Mouse (Mus musculus) embryonic facial prominence, embryonic 12.5 days (tissue): ENCODE measurements at regions not wholly inside any gene's neighbourhood (a gene's known extent, or its start where the extent isn't known, plus 50 kb on each side); places are given as distances from the start of the nearest gene placed in this dataset.

Source experiments
- ATAC-seq: fragments of 200-750 bp; cut with Nextera tagmentation; 2 replicates; pipeline ENCODE4 v1.8.0; 2017; ENCODE audit not compliant: insufficient number of reproducible peaks, insufficient read depth, low FRiP score, low TSS enrichment
- H3K27ac ChIP-seq: fragments of 300-500 bp; sonication (generic); 2 replicates; pipeline ENCODE4 v1.5.1; 2016; ENCODE audit warnings: mild to moderate bottlenecking
- H3K27me3 ChIP-seq: fragments of 300-500 bp; sonication (generic); 2 replicates; pipeline ENCODE4 v1.6.1; 2016; ENCODE audit warnings: mild to moderate bottlenecking, moderate library complexity
- H3K36me3 ChIP-seq: fragments of 300-500 bp; sonication (generic); 2 replicates; pipeline ENCODE4 v1.6.1; 2016; ENCODE audit warnings: mild to moderate bottlenecking
- H3K4me1 ChIP-seq: fragments of 300-500 bp; sonication (generic); 2 replicates; pipeline ENCODE4 v1.6.1; 2016
- H3K4me2 ChIP-seq: fragments of 300-500 bp; sonication (generic); replicated peaks from 2 replicates; pipeline ENCODE4 v1.6.1; 2016; ENCODE audit warnings: mild to moderate bottlenecking, moderate library complexity
- H3K4me3 ChIP-seq: fragments of 300-500 bp; sonication (generic); 2 replicates; pipeline ENCODE4 v1.5.1; 2016; ENCODE audit warnings: mild to moderate bottlenecking
- H3K9ac ChIP-seq: fragments of 300-500 bp; sonication (generic); 2 replicates; pipeline ENCODE4 v1.6.1; 2016; ENCODE audit warnings: mild to moderate bottlenecking, moderate library complexity
- H3K9me3 ChIP-seq: fragments of 300-500 bp; sonication (generic); 2 replicates; pipeline ENCODE4 v1.6.1; 2016; ENCODE audit warnings: mild to moderate bottlenecking, moderate library complexity
- WGBS: fragments of 180-500 bp; shearing (Covaris S2); methylation state at CpG from one replicate; pipeline ENCODE4 v1.1.7; 2016; 5-methylcytosine and 5-hydroxymethylcytosine counted together

DNA sequence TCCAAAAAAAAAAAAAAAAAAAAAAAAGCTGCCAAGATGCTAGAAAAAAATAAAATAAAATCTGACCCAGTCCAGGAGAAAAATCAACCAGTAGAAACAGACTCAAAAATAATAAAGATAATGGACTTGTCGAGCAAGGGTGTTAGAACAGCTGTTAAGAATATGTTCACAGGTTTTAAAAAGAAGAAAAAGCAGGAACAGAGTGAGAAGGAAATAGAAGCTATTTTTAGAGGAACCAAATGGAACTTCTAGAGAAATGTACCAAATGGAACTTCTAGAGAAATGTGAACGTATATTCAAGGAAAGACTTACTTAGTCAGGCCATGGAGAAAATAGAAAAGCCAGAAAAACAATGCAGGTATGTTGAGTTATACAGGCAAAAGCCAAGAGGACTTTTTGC is 662.4 kb upstream of the Jmjd1c start:
- Histone ChIP-seq H3K27ac (no peak overlapping the region), H3K36me3 (no peaks in the 10 kb centered on the region), H3K9ac (no peak overlapping the region), H3K9me3 (no peaks in the 10 kb centered on the region), H3K4me3 (no peak overlapping the region), H3K4me1 (no peaks in the 10 kb centered on the region), H3K27me3 (no peaks in the 10 kb centered on the region), H3K4me2 (no peak overlapping the region)
- WGBS: 73% methylated on average over 2 of the region's 2 CpGs
- no peak for ATAC-seq

GRCm38 (mm10) chr10:66470684-66471083 is 625.2 kb upstream of the Jmjd1c start:
- no peaks in the 10 kb centered on the region for H3K36me3 ChIP-seq
- no peak overlapping the region for H3K27ac ChIP-seq
- no peaks in the 10 kb centered on the region for H3K4me1 ChIP-seq
- no peak overlapping the region for H3K4me2 ChIP-seq
- no peak overlapping the region for H3K9ac ChIP-seq
- WGBS: 73% methylated on average over 4 of the region's 4 CpGs
- H3K9me3 ChIP-seq: no peaks in the 10 kb centered on the region
- no peak overlapping the region for H3K4me3 ChIP-seq
- no peaks in the 10 kb centered on the region for H3K27me3 ChIP-seq
- ATAC-seq: no peak

DNA sequence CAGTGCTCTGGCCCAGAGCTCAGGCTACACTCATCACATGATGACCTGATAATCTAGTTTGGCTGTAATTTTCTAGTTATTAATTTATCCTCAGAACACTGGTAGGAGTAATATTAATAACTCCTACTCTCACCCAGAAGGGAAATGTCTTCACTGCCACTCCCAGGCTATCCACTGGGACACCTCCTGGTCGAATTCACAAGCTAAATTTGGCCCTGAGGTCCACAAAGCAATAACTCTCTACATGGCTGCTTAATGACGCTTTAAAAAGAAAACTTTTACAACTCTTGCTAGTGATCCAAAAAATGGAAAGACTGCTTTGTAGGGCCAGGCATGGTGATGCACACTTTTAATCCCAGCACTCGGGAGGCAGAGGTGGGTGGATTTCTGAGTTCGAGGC is 623.9 kb upstream of the Jmjd1c start:
- Histone ChIP-seq H3K36me3 (no peaks in the 10 kb centered on the region), H3K4me2 (no peak overlapping the region), H3K27me3 (no peaks in the 10 kb centered on the region), H3K9ac (no peak overlapping the region), H3K4me1 (no peaks in the 10 kb centered on the region), H3K4me3 (no peak overlapping the region), H3K9me3 (no peaks in the 10 kb centered on the region), H3K27ac (no peak overlapping the region)
- WGBS: 84% methylated on average over 4 of the region's 4 CpGs
- no peak for ATAC-seq

DNA sequence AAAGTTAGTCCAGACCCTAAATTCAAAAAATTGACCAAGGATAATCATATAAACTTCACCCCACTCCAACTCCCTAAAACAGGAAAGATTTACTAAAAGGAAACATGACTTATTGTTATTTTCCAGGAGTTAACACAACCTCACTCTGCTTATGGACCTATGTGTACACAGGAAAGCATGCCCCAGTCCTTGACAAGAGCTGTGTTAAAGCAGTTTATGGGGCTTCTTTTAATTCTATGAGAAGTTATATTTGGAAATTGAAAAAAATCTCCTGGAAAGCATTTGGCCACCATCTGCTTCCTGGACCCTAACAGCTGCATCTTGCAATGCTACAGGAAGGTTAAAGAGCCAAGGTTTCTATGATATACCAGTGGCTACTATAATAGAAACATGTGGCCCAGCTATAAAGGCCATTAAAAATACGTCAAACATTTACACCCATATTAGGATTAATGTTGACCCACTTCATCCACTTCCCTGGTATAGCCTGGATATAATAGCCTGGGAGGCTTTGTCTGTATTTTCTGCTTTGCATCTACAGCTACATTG is 620.7 kb upstream of the Jmjd1c start:
- WGBS: 62% methylated on average over 1 of the region's 1 CpGs
- Histone ChIP-seq H3K27ac (no peak overlapping the region), H3K4me1 (no peaks in the 10 kb centered on the region), H3K9ac (no peak overlapping the region), H3K4me2 (no peak overlapping the region), H3K4me3 (no peak overlapping the region), H3K27me3 (no peaks in the 10 kb centered on the region), H3K36me3 (no peaks in the 10 kb centered on the region), H3K9me3 (no peaks in the 10 kb centered on the region)
- no peak for ATAC-seq

DNA sequence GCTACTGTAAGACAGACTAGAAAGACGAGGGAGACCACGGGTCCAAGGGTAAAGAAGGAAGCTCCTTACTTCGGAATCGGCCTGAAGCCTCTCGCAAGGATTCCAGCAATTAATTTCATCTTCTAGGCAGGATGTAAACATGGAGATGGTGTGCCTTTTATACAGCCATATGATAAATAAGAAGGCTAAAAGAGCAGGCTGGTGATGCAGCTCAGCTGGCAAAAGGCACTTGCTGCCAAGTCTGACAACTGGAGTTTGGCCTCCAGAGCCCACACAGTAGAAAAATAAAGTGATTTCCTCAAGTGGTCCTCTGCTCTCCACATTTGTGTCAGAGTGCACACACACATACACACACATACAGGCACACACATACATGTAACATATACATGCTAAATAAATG is 605.1 kb upstream of the Jmjd1c start:
- no peak for ATAC-seq
- H3K4me3 ChIP-seq: no peak overlapping the region
- WGBS: 85% methylated on average over 5 of the region's 5 CpGs

DNA sequence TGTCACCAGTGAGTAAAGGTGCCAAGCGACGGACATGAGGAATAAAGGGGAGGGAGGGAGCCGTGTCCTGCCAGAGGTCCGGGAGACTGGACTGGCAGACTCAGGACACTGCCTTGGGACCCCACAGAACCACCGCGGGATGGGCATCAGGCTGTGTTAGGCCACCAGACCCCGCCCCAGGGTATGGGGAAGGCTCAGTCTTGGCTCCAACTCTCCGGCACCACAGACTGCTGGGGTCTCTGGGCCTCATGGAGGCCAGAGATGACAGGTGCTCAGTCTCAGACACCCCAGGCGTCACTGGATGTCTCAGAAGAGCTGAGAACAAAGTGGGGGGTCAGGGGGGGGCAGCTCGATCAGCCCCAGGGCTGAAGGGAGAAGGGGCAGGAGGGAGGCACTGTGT is 604.1 kb upstream of the Jmjd1c start:
- 53% methylated on average over 10 of the region's 10 CpGs for WGBS
- H3K4me2 ChIP-seq: no peak overlapping the region
- H3K36me3 ChIP-seq: no peaks in the 10 kb centered on the region
- H3K9ac ChIP-seq: no peak overlapping the region
- H3K9me3 ChIP-seq: no peaks in the 10 kb centered on the region
- ATAC-seq: no peak
- H3K27me3 ChIP-seq: no peaks in the 10 kb centered on the region
- H3K27ac ChIP-seq: no peak overlapping the region
- H3K4me1 ChIP-seq: no peaks in the 10 kb centered on the region
- H3K4me3 ChIP-seq: no peak overlapping the region

More for the DNA sequence above, 605.1 kb upstream of the Jmjd1c start:
- Histone ChIP-seq H3K27ac (no peak overlapping the region), H3K9ac (no peak overlapping the region), H3K4me2 (no peak overlapping the region), H3K9me3 (no peaks in the 10 kb centered on the region), H3K4me1 (no peaks in the 10 kb centered on the region), H3K36me3 (no peaks in the 10 kb centered on the region), H3K27me3 (no peaks in the 10 kb centered on the region)

DNA sequence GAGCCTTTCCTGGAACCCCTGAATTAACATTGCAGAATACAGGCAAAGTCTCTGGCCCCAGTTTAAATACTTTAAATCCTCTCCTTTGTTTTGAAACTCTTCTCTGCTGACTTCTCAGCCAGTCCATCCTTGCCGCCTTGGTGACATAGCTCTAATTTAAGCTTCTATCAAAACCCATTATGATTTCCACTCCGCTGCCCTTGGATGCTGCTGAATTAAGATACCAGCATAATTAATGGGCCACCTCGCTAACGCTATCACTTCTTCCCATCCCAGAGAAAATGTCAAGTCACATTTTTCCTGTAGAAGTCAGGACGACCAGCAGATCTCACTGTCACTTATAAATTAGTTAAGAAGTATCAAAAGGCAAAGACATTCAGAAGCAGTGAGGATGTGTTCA is 556.1 kb upstream of the Jmjd1c start:
- H3K4me2 ChIP-seq: no peak overlapping the region
- H3K4me3 ChIP-seq: no peak overlapping the region
- no peak for ATAC-seq
- H3K27ac ChIP-seq: no peak overlapping the region
- H3K9ac ChIP-seq: no peak overlapping the region
- no peaks in the 10 kb centered on the region for H3K36me3 ChIP-seq
- H3K9me3 ChIP-seq: no peaks in the 10 kb centered on the region
- 82% methylated on average over 5 of the region's 5 CpGs for WGBS
- no peaks in the 10 kb centered on the region for H3K27me3 ChIP-seq
- H3K4me1 ChIP-seq: no peaks in the 10 kb centered on the region

DNA sequence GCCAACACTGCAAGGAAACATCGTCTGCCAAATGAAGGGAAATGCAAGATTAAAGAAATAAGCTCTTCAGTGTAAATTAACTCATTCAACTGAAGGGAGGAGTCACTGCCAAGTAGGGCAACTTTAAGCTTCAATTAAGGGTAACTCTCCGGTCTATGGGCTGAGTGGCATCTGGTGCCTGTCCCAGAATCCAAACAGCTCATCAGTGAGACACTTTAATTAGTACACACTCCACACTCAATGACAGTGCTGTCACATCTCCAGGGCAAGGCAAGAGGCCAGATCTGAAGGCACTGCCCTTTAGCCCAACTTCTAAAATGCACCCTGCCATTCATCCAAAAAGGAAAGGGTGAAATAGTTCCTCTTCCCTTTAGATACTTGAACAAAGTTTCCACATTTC is 549.3 kb upstream of the Jmjd1c start:
- ATAC-seq: no peak
- 52% methylated on average over 2 of the region's 2 CpGs for WGBS
- no peaks in the 10 kb centered on the region for H3K9me3 ChIP-seq
- H3K9ac ChIP-seq: no peak overlapping the region
- no peaks in the 10 kb centered on the region for H3K4me1 ChIP-seq
- H3K27ac ChIP-seq: no peak overlapping the region
- no peak overlapping the region for H3K4me3 ChIP-seq
- no peak overlapping the region for H3K4me2 ChIP-seq
- no peaks in the 10 kb centered on the region for H3K36me3 ChIP-seq
- no peaks in the 10 kb centered on the region for H3K27me3 ChIP-seq

DNA sequence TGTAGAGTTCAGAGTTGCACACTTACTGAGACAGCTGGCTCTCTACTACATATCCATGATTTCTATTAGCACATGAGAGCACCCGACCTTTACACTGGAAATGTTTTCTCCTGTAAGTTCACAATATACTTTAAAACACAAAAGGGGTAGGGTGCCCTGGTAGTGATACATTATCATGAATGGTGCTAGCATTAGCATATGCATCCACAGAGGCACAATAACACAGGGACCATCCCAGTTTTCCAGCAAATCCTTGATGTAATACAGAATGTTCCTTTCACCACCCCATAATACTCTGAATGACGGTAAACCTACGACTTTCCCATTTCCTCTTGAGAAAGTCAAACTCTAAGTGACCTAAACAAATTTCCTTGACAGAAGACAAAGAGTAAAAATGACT is 548.3 kb upstream of the Jmjd1c start:
- H3K36me3 ChIP-seq: no peaks in the 10 kb centered on the region
- H3K27ac ChIP-seq: no peak overlapping the region
- H3K9ac ChIP-seq: no peak overlapping the region
- no peaks in the 10 kb centered on the region for H3K9me3 ChIP-seq
- H3K27me3 ChIP-seq: no peaks in the 10 kb centered on the region
- H3K4me2 ChIP-seq: no peak overlapping the region
- H3K4me1 ChIP-seq: no peaks in the 10 kb centered on the region
- H3K4me3 ChIP-seq: no peak overlapping the region
- ATAC-seq: no peak
- 58% methylated on average over 3 of the region's 3 CpGs for WGBS

GRCm38 (mm10) chr10:66548073-66548472 is 547.9 kb upstream of the Jmjd1c start:
- ATAC-seq: no peak
- Histone ChIP-seq H3K9me3 (no peaks in the 10 kb centered on the region), H3K4me1 (no peaks in the 10 kb centered on the region), H3K4me3 (no peak overlapping the region), H3K27ac (no peak overlapping the region), H3K4me2 (no peak overlapping the region), H3K36me3 (no peaks in the 10 kb centered on the region), H3K27me3 (no peaks in the 10 kb centered on the region), H3K9ac (no peak overlapping the region)
- WGBS: 39% methylated on average over 4 of the region's 4 CpGs

DNA sequence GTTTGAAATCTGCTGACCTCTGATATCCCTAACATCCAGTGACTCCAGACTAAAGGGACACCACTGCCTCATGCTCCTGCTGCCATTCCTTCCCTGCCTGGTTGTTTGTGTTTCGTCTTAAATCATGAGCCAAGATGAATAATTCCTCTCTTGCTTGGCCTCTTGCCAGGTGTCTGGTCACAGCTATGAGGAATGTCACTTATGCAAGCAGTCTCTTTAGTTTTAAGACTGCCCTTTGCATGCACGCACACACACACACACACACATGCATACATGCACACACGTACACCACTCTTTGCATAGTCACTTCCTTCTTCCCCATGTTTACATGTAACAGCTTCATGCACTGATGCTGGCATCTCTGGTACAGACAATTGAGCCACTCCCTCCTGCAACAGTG is 543.0 kb upstream of the Jmjd1c start:
- Histone ChIP-seq H3K4me3 (no peak overlapping the region), H3K9ac (no peak overlapping the region), H3K4me2 (no peak overlapping the region), H3K27ac (no peak overlapping the region), H3K9me3 (no peaks in the 10 kb centered on the region), H3K4me1 (no peaks in the 10 kb centered on the region), H3K36me3 (no peaks in the 10 kb centered on the region), H3K27me3 (no peaks in the 10 kb centered on the region)
- no peak for ATAC-seq
- 49% methylated on average over 3 of the region's 3 CpGs for WGBS

DNA sequence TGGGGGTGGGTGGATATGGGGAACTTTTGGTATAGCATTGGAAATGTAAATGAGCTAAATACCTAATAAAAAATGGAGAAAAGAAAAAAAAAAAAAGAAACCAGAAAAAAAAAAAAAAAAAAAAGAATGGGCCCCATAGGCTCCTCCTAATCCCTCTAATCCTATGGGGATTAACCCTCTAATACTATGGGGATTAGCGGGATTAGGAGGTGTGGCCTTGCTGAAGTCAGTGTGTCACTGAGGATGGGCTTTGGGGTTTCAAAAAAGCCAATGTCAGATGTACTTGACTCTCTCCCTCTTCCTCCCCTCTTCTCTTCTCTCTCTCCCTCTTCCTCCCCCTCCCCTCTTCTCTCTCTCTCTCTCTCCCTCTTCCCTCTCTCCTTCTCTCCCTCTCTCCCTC is 541.7 kb upstream of the Jmjd1c start:
- 59% methylated on average over 1 of the region's 1 CpGs for WGBS
- H3K4me1 ChIP-seq: no peaks in the 10 kb centered on the region
- H3K27me3 ChIP-seq: no peaks in the 10 kb centered on the region
- no peak overlapping the region for H3K27ac ChIP-seq
- no peaks in the 10 kb centered on the region for H3K9me3 ChIP-seq
- ATAC-seq: no peak
- no peak overlapping the region for H3K4me2 ChIP-seq
- H3K9ac ChIP-seq: no peak overlapping the region
- no peaks in the 10 kb centered on the region for H3K36me3 ChIP-seq
- no peak overlapping the region for H3K4me3 ChIP-seq
